In the genomic region with DNA sequence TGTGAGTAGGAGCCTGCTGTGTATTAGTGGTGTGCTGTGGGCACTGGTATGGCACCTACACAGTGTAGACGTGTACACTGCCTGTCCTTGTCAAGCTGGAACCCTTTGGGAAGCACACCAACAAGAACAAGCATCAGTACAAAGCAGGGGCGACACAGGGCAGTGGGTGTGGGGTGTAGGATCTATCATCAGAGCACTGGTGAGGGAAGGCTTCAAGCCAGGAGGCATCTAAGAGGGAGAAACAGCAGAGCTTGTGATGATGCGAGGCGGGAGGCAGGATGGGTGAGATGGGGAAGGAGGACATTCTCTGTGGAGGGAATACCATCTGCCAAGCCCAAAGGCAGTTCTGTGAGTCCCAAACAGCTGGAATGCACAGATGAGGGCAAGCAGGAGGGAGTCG, we compare ENCODE assay signal across 18 mouse cellular contexts. TPM values are rescaled to one million over a fixed set of nuclear protein-coding genes. Genes with fewer than 3 reads are reported as not detected.
"Had no signal": no experiment of that assay in that cellular context is flagged by ENCODE, and none has a peak within 500 bp of the region (broad histone marks: within the 10 kb centered on the region; RNA-seq: fewer than 3 reads in every experiment).

No protein-coding gene starts in this region.

- DNase-seq: kidney, adult 2 months; kidney, postnatal 25 days; layer of hippocampus, adult 9-11 months; liver; lung, adult 2 months; lung, postnatal 14 days; lung, postnatal 4 days; right cerebral cortex, postnatal 4 days; thymus, adult 2 months; thymus, postnatal 14 days; thymus, postnatal 4 days had no signal

- ATAC-seq: intestine, postnatal 0 days; liver, embryonic 12.5 days; midbrain, embryonic 15.5 days had no signal

RNA-seq across cellular contexts. Expression of a gene that starts 58.8 kb away (rescaled TPM):
- total RNA-seq: layer of hippocampus, adult 2 months; layer of hippocampus, postnatal 25 days; megakaryocyte progenitor cell, adult 5-6 weeks had no signal
- polyA plus RNA-seq: kidney, adult 2 months; large intestine, adult 2 months; lung, adult 2 months; thymus, adult 2 months had no signal
